Comparison of ENCODE assay signal across 15 mouse cellular contexts in genomic region chr17:34201506-34202055, GRCm38 (mm10). TPM values are rescaled to one million over a fixed set of nuclear protein-coding genes. Genes with fewer than 3 reads are reported as not detected.
"Had no signal": no experiment of that assay in that cellular context is flagged by ENCODE, and none has a peak within 500 bp of the region (broad histone marks: within the 10 kb centered on the region; RNA-seq: fewer than 3 reads in every experiment).

No protein-coding gene starts in this region.

- H3K4me3 ChIP-seq: left cerebral cortex, adult 2 months; limb, embryonic 10.5 days; liver, embryonic 15.5 days; midbrain, embryonic 10.5 days; myocyte; neural tube, embryonic 12.5 days had no signal

- DNase-seq: kidney, adult 2 months; lung, embryonic 14.5 days; lung, postnatal 10 days; lung, postnatal 4 days; midbrain, embryonic 14.5 days; retina, postnatal 1 day had no signal

- H3K36me3 ChIP-seq: limb, embryonic 10.5 days; liver, embryonic 15.5 days; midbrain, embryonic 10.5 days; neural tube, embryonic 12.5 days had no signal

- H3K27ac ChIP-seq: left cerebral cortex, adult 2 months; limb, embryonic 10.5 days; liver, embryonic 15.5 days; midbrain, embryonic 10.5 days; neural tube, embryonic 12.5 days; stomach, postnatal 0 days had no signal

- ATAC-seq: intestine, embryonic 16.5 days had no signal

RNA-seq across cellular contexts. Expression of gene H2-Ob, which starts 37.1 kb away (rescaled TPM):
- polyA plus RNA-seq: limb, embryonic 10.5 days; liver, embryonic 11.5 days; lung, embryonic 14.5 days; midbrain, embryonic 10.5 days; midbrain, embryonic 14.5 days; myocyte; neural tube, embryonic 12.5 days had no signal
